Mouse (Mus musculus): ENCODE data around the gene Arrdc2.

- TF ChIP-seq CTCF (IDR thresholded peaks at IDR 0.05; ENCODE audit: low read depth, low read length) (no peak), POLR2A (IDR thresholded peaks at IDR 0.05; ENCODE audit: borderline replicate concordance, low read depth, low read length) (no peak)
Measured at GRCm38 (mm10) chr8:70864712-70865221, 25.2 kb upstream of the Arrdc2 start.
